Mouse (Mus musculus) E14TG2a.4 (cell line): ENCODE data around the gene Herc1.

Source experiments
- CTCF ChIP-seq: conservative IDR thresholded peaks from 2 replicates; pipeline ENCODE4 v1.5.1; 2014; ENCODE audit warnings: low read length
- NANOG ChIP-seq: IDR thresholded peaks from 2 replicates; pipeline ENCODE4 v1.6.1; 2014; ENCODE audit warnings: borderline replicate concordance, low read length, mixed read lengths
- POU5F1 ChIP-seq: IDR thresholded peaks from 2 replicates; pipeline ENCODE4 v1.6.1; 2014; ENCODE audit warnings: low read length, borderline replicate concordance

GRCm38 (mm10) chr9:66383417-66383816 is 33.2 kb downstream of the Herc1 start:
- TF ChIP-seq CTCF (no peak), POU5F1 (no peak), NANOG (no peak)
